Mouse (Mus musculus): ENCODE measurements at regions not wholly inside any gene's neighbourhood (a gene's known extent, or its start where the extent isn't known, plus 50 kb on each side); places are given as distances from the start of the nearest gene placed in this dataset.

DNA sequence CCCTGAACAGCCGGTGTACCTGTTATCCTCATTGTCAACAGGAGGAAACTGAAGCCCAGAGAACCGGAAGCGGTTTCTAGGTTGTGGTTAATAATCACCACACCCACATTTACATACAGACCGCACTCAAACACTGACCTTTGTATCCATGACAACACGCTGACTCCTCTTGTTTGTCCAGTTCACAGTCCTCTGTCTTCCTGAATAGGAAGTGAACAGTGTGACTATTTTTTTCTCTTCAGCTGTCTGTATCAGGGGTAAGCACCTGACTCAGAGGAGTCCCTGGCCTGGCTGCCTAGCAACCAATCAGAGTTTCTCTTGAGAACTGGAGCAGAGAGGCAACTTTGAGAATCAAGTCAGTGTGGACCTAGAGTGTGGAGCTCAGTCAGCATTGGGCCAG lies 193.5 kb upstream of the Lrfn2 start:
- ATAC-seq = peak; percentile 52
- no peak overlapping the region for H3K9ac ChIP-seq (replicated peaks; ENCODE audit: low read length)

DNA sequence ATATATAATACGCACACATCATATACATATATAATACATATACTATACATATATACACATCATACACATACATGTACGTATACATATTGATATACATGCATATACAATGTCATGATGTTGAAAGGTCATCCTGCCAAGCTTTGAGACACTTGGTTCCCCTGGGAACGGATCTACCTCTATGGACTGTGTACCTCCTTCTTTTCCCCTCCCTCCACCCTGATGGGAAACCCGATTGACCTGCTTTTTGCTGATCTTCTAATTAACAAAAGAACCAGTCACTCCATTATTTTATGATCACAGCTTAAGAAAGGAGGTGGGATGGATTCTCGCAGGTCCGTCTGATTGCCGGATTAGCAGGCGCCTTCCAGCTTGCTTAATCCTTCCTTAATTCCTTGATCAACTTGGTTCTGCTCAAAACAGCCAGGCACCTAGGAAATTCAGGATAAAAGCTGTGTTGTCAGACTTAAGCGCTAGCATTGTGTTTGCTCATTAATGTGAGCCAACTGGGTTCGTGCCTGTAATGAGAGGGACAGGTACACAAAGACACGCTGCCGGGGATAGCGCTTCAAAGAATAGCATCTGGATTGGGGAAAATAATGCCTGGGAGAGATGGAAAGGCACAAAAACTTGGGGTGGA lies 189.3 kb upstream of the Lrfn2 start:
- ATAC-seq = no peak
- H3K27me3 ChIP-seq (ENCODE audit: insufficient read depth, low read length) = no peaks in the 10 kb centered on the region
- H3K9ac ChIP-seq (replicated peaks; ENCODE audit: low read length) = no peak overlapping the region
- no peak overlapping the region for H3K27ac ChIP-seq
- no peaks in the 10 kb centered on the region for H3K4me1 ChIP-seq (ENCODE audit: insufficient read depth, low read length)
- H3K4me2 ChIP-seq (ENCODE audit: low read depth, low read length) = no peak overlapping the region
- no peak overlapping the region for H3K4me3 ChIP-seq (ENCODE audit: low read length)
- no peak for DNase-seq (ENCODE audit: low spot score)
- no peaks in the 10 kb centered on the region for H3K36me3 ChIP-seq (ENCODE audit: insufficient read depth, low read length)
- WGBS = 64% methylated on average over 13 of the region's 13 CpGs
- no peak for TF ChIP-seq CTCF (IDR thresholded peaks at IDR 0.05; ENCODE audit: low read depth)
- H3K9me3 ChIP-seq (ENCODE audit: low read length) = no peaks in the 10 kb centered on the region

More for the DNA sequence above, 193.5 kb upstream of the Lrfn2 start:
- no peak overlapping the region for H3K4me2 ChIP-seq (ENCODE audit: low read depth, low read length)
- no peaks in the 10 kb centered on the region for H3K9me3 ChIP-seq (ENCODE audit: low read length)
- DNase-seq (ENCODE audit: low spot score) = no peak
- WGBS = 48% methylated on average over 5 of the region's 5 CpGs
- H3K36me3 ChIP-seq (ENCODE audit: insufficient read depth, low read length) = no peaks in the 10 kb centered on the region
- H3K27me3 ChIP-seq (ENCODE audit: insufficient read depth, low read length) = no peaks in the 10 kb centered on the region
- no peak overlapping the region for H3K4me3 ChIP-seq (ENCODE audit: low read length)
- H3K27ac ChIP-seq = no peak overlapping the region
- no peak for TF ChIP-seq CTCF (IDR thresholded peaks at IDR 0.05; ENCODE audit: low read depth)
- H3K4me1 ChIP-seq (ENCODE audit: insufficient read depth, low read length) = no peaks in the 10 kb centered on the region

DNA sequence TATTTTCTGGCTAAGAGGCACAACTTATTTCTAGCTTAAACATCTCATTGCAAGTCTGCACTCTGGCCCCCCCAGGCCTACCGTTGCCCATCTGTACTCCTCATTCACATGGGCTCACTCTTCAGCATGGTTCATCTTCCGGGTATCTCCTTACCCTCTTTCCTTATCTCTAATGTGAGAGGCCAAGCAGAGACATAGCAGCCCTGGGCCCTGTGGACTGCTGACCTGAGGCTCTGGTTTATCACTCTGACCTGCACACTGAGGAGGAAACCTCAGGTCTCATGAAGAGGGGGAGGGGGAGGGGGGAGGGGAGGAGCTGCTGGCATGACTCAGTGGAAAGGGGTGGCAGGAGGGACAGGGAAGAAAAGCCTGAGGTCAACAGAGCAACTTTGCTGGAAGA lies 162.1 kb upstream of the Lrfn2 start:
- Histone ChIP-seq H3K27ac (no peak overlapping the region), H3K4me3 (ENCODE audit: low read length) (no peak overlapping the region), H3K27me3 (ENCODE audit: insufficient read depth, low read length) (no peaks in the 10 kb centered on the region), H3K4me2 (ENCODE audit: low read depth, low read length) (no peak overlapping the region), H3K4me1 (ENCODE audit: insufficient read depth, low read length) (peaks cover 7% of the 10 kb centered on the region; the same call in 1 of the 2 replicates), H3K36me3 (ENCODE audit: insufficient read depth, low read length) (no peaks in the 10 kb centered on the region), H3K9ac (replicated peaks; ENCODE audit: low read length) (no peak overlapping the region), H3K9me3 (ENCODE audit: low read length) (no peaks in the 10 kb centered on the region)
- 94% methylated on average over 2 of the region's 2 CpGs for WGBS
- no peak for ATAC-seq
- no peak for DNase-seq (ENCODE audit: low spot score)
- no peak for TF ChIP-seq CTCF (IDR thresholded peaks at IDR 0.05; ENCODE audit: low read depth)

DNA sequence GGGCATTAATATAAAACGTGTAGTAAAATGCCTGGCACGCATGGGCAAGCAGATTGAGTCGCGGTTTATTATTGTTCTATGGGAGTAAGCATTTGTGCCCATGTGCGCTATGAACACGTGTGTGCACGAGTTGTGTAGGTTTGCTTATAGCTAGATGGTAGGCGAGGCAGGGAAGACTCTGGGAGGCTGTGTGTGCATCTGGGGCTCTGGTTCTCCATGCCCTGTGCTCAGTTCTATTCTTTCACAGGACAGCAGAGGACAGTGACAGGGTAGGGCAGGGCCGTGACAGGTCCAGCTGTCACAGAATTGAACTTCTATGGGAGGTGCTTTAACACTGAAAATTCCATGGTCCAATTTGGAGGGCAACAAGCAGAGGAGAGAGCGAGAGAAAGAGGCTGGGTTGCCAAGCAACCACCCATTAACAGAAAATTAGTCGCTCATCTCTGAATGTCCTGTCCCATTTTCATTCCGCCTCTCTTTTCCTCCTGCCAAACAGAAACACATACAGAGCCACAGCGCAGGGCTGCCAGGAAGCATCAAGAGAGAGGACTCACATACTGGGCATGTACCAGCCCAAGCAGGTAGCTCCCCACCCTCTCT lies 160.4 kb upstream of the Lrfn2 start:
- Histone ChIP-seq H3K9me3 (ENCODE audit: low read length) (no peaks in the 10 kb centered on the region), H3K27me3 (ENCODE audit: insufficient read depth, low read length) (no peaks in the 10 kb centered on the region), H3K36me3 (ENCODE audit: insufficient read depth, low read length) (no peaks in the 10 kb centered on the region), H3K4me3 (ENCODE audit: low read length) (no peak overlapping the region), H3K4me2 (ENCODE audit: low read depth, low read length) (no peak overlapping the region), H3K9ac (replicated peaks; ENCODE audit: low read length) (no peak overlapping the region), H3K27ac (0 out of 2 replicates have a peak overlapping the region, but pooled peaks have one; percentile 17), H3K4me1 (ENCODE audit: insufficient read depth, low read length) (peaks cover 14% of the 10 kb centered on the region; the same call in 1 of the 2 replicates)
- ATAC-seq (peak; percentile 48), DNase-seq (ENCODE audit: low spot score) (peak; percentile 62)
- no peak for TF ChIP-seq CTCF (IDR thresholded peaks at IDR 0.05; ENCODE audit: low read depth)
- 29% methylated on average over 13 of the region's 13 CpGs for WGBS

DNA sequence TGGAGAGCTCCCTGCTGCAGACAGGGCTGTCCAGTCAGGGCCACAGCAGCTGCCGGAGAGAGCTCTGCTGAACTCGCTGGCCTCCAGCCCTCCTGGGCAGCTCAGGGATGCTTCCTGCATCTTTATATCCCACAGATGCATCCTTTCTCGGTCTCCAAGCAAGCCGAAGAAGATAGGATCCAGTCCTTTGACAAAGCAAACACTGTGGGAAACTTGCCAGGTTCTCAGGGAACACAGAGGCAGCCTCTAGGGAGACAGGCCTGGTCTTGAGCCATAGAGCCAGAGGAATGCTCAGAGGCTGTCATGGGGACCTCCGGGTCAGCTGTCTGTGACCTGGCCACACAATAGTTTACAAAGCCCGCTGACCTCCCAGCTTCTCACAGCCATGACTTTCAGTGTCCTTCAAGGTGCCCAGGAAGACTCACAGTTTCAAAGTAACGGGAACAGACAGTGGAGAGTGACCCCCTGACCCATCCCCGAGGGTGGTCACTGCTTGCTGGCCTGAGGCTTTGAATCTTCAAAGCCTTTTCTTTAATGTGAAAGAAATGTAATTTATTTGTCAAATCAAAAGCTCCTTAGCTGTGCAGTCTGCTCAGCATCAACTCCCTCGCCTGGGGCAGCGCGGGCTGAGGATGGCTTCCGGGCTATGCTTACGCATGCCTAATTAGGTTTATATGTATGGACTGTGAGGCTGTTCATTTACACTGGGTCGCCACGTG lies 157.8 kb upstream of the Lrfn2 start:
- ATAC-seq (peak; percentile 42), DNase-seq (ENCODE audit: low spot score) (peak; percentile 80)
- Histone ChIP-seq H3K9ac (replicated peaks; ENCODE audit: low read length) (no peak overlapping the region), H3K36me3 (ENCODE audit: insufficient read depth, low read length) (no peaks in the 10 kb centered on the region), H3K27ac (no peak overlapping the region), H3K27me3 (ENCODE audit: insufficient read depth, low read length) (no peaks in the 10 kb centered on the region), H3K9me3 (ENCODE audit: low read length) (no peaks in the 10 kb centered on the region), H3K4me3 (ENCODE audit: low read length) (no peak overlapping the region), H3K4me2 (ENCODE audit: low read depth, low read length) (no peak overlapping the region), H3K4me1 (ENCODE audit: insufficient read depth, low read length) (peaks cover 14% of the 10 kb centered on the region; the same call in 1 of the 2 replicates)
- 20% methylated on average over 15 of the region's 15 CpGs for WGBS
- TF ChIP-seq CTCF (IDR thresholded peaks at IDR 0.05; ENCODE audit: low read depth) = no peak

DNA sequence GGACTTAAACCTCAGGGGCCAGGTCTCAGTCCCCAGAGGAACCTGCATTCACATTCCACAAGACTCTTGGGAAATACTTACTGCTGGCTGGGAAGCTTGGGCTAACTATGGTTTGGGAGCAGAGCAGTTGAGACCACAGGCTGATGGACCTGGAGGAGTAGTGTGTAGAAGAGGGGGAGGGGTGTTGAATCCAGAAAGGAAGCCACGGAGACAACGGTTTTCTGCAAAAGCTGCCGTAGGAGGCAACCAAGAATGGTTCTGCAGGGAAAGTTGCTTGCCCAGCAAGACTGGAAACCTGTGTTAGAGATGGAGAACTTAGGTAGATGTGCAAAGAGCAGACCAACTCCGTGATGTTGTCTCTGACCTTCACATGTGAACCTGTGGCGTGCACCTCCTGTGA lies 156.7 kb upstream of the Lrfn2 start:
- peaks cover 14% of the 10 kb centered on the region for H3K4me1 ChIP-seq (ENCODE audit: insufficient read depth, low read length)

More for the DNA sequence above, 156.7 kb upstream of the Lrfn2 start:
- no peak overlapping the region for H3K4me3 ChIP-seq (ENCODE audit: low read length)
- TF ChIP-seq CTCF (IDR thresholded peaks at IDR 0.05; ENCODE audit: low read depth) = no peak
- no peak overlapping the region for H3K27ac ChIP-seq
- H3K4me2 ChIP-seq (ENCODE audit: low read depth, low read length) = no peak overlapping the region
- DNase-seq (ENCODE audit: low spot score) (no peak), ATAC-seq (no peak)
- no peaks in the 10 kb centered on the region for H3K36me3 ChIP-seq (ENCODE audit: insufficient read depth, low read length)
- H3K9ac ChIP-seq (replicated peaks; ENCODE audit: low read length) = no peak overlapping the region
- no peaks in the 10 kb centered on the region for H3K27me3 ChIP-seq (ENCODE audit: insufficient read depth, low read length)
- no peaks in the 10 kb centered on the region for H3K9me3 ChIP-seq (ENCODE audit: low read length)
- 82% methylated on average over 5 of the region's 5 CpGs for whole genome bisulfite sequencing
